Mouse (Mus musculus) adrenal gland, postnatal 0 days (tissue): ENCODE data around the gene Anks6. TPM values are rescaled to one million over a fixed set of nuclear protein-coding genes. Genes with fewer than 3 reads are reported as not detected.

Source experiments
- polyA plus RNA-seq: library from polyadenylated mRNA; unstranded; fragments of >200 nt; fragmentation: Nextera tagmentation; extraction: Ambion mirVana; gene quantifications from 2 replicates; pipeline ENCODE4 v1.2.1, GENCODE M21; 2015

Anks6 gene
- 2.0 and 3.1 TPM in 2 replicates for polyA plus RNA-seq

GRCm38 (mm10) chr4:47056791-47057509, at the start of gene Anks6:
Anks6 (minus strand) TSS chr4:47057427.

DNA sequence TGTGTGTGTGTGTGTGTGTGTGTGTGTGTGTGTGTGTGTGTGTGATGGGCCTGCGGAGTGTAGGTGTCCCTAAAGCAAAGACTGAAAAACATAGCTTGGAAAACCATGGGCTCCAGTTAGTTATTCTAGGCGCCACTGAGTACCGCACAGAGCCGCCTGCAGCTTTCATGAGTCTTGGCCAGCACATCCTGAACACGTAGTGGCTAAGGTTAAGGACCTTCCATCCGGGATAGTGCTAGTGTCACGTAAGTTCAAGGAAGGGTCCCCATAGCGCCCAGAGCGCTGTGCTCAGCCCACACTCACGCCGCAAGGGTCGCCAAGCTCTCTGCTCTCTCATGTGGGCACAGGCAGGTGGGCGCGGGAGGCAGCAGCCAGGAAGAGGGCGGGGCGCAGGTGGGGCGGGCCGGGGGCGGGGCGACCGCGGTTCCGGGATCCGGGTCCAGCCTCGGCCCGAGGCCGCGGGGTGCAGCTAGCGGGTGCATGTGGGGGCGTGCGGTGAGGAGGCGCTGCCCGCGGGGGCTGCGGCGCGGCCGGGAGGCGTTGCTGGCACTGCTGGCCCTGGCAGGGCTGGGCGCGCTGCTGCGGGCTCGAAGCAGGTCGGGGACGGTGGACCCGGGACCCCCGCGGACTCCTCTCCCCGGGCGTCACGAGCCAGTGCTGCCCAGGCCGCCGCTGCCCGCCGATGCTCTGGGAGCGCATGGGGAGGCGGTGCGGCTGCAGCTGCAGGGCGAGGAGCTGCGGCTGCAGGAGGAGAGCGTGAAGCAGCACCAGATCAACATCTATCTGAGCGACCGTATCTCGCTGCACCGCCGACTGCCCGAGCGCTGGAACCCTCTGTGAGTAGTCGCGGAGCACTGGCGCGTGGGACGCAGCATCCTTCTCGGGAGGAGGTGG, 34.5 kb upstream of the Anks6 start, which contains the start of gene Galnt12:
Gene Galnt12, plus strand, starts transcription at position 417 of the 894 bp plus-strand sequence.

GRCm38 (mm10) chr4:46991016-46991958, 65.9 kb downstream of the Anks6 start, which contains the start of gene Gabbr2:
Gabbr2 (minus strand) TSS chr4:46991873.

Other genes with a start within 250 kb of the Anks6 start
- gene Gabbr2, start 65.6 kb downstream of the Anks6 start, polyA plus RNA-seq = 0.17 and 0.41 TPM in 2 replicates
- 5.4 and 6.0 TPM in 2 replicates for gene Galnt12, start 34.5 kb upstream of the Anks6 start, polyA plus RNA-seq
- 8.2 and 8.7 TPM in 2 replicates for gene Col15a1, start 150.7 kb upstream of the Anks6 start, polyA plus RNA-seq